Mouse (Mus musculus) heart, adult 18-20 months (tissue): ENCODE results near the gene Gm10974. TPM values are rescaled to one million over a fixed set of nuclear protein-coding genes. Genes with fewer than 3 reads are reported as not detected.

Source experiments
- DNase-seq, 2 experiments: peaks; one replicate each; pipeline ENCODE4 v3.0.0; 2021 to 2022; ENCODE audit warnings: mixed read lengths in 1 of 2
- microRNA-seq, 2 experiments: library from miRNA; unstranded; fragments of <30 nt; microRNA quantifications; one replicate each; pipeline ENCODE4 v1.2.0; 2022
- total RNA-seq, 2 experiments: library from RNA; stranded (reverse); gene quantifications; 2 replicates each; pipeline ENCODE4 v1.2.3; 2021

Gm10974 gene
- total RNA-seq, 2 experiments from 2014 or later, result not detected

DNA sequence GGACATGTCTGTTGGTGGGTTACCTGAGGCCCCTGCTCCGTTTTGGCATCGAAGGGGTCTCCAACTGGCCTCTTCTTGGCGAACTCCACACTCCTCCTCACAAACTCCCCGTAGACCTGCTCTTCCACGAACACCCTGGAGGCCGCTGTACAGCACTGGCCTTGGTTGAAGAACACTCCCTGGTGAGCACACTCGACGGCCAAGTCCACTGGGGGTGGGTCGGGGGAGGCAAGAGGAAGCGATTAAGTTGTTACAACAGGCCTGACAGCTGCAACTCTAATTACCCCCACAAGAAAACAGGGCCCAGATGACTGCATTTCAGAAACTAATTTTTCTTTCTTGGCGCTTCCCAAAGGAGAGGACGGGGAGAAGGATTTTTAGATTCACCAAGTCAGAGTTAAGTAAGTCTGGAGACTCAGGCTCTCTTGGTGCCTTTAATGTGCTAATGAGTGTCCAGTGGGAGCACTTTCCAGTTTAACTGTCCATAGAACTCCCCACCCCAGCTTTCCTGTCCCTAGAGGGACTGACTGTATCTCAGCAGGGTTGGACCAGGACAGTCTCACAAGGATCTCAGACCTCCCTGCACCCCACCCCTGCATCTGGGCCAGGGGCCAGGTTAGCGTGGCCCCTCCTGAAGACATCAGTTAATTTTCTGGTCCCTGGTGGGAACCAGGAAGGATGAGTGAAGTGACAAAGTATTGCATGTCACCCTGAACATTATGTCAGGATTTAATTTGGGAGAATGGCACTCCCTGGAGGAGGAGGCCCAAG is 40.4 kb downstream of the Gm10974 start:
- peak; percentile 36 to 57 for DNase-seq

DNA sequence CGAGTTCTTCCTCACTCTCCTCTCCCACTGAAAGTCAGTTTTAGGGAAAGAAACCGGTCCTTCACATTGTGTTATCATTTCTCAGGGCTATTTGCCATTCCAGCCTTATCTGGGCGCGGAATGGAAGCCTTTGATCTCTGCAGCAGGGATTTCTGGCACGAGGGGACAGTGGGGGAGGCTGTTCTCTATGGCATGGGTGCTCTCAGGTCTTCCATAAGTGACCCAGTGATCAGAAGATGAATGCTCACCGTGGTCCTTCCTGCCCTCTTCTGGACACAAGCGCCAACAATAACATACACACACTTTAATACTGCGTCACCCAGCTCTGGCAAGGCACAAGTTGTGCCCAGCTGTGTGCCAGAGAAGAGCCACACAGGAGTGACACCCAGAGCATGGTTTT is 41.3 kb downstream of the Gm10974 start:
- no peak for DNase-seq

DNA sequence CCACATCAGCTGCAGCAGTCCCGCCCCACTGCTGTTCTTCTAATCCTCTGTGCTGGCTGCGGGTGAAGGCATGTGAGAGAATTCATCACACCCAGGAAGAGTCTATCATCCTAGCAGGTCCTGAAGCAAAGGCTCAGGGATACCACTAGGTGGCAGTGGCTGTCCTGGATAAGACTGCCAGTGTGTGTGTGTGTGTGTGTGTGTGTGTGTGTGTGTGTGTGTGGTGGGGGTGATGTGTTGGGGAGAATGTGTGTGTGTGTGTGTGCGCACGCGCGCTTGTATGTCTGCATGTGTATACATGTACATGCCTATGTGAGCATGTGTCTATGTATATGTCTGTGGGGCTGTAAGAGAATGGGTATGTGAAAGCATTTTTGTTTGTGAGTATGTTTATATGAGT is 43.7 kb downstream of the Gm10974 start:
- peak in 1 of 2 experiments; percentile 51 for DNase-seq

DNA sequence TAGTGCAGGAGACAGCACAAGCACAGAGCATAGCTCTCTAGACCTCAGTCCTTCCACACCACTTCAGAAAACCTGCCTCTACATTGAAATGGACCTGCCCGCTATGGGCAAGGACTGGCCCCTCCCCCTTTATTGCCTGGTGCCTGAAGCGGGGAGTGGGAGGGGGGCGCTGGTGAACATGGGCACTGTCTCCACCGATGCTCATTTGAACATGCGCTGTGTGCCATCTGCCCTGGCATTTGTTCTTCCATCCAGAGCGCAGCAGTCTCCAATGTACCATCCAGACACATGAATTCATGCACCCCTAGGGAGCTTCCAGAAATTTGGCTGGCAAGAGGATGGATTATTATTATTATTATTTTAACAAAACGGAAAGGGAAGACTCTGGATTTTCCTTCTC is 47.4 kb downstream of the Gm10974 start:
- DNase-seq, result no peak

DNA sequence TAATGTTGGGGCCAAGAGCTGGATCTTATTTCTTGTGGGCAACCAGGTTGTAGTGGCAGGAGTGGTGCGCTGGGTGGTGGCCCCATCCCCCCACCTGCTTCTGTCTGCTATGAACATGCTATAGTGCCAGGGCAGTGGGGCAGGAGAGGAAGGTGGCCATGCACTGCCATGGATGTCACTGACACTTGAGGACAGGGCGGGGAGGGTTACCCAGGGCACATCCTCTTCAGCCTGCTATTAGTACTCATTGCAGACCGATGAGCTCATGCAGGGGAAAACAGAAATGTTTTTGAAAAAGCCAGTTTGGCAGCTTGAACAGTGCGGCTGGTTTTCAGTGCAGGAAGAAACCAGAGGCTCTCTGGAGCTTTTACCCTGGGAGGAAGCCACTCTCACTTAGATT is 51.1 kb downstream of the Gm10974 start:
- DNase-seq, result peak in 1 of 2 experiments; percentile 19

DNA sequence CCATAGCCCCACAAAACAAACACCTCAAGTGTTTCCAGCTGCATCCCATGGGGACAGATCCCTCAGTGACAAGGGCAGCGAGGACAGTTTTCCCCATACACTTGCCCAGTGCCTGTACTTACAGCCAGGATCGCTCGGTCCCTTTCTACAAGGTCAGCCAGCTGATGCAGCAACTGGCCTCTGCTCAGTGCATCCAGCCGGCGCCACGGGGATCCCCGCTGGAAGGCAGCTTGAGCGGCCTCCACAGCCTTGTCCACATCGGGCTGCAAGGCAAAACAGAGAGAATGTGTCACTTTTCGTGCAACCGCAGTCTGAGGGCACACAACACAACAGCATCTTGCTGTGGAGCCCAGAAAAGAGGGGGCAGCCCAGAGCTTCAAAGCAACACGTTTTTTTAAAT is 53.3 kb downstream of the Gm10974 start:
- no peak for DNase-seq

DNA sequence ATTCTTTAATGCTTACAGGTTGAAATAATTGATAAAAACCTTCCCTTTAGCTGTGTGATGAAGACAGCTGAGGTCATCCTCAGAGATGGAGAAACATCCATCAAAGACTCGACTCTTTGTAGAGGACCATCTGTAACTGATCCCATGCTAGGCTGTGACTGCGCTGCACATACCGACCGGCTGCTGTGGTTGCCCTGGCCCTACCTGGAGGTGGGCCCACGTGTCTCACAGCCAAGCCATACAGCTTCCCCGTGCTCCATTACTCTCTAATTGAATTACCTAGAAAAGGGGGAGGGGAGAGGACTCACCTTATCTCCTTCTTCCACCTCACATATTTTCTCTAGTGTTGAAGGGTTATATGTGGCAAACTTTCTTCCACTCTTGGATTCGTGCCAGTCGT is 56.2 kb downstream of the Gm10974 start:
- no peak for DNase-seq

DNA sequence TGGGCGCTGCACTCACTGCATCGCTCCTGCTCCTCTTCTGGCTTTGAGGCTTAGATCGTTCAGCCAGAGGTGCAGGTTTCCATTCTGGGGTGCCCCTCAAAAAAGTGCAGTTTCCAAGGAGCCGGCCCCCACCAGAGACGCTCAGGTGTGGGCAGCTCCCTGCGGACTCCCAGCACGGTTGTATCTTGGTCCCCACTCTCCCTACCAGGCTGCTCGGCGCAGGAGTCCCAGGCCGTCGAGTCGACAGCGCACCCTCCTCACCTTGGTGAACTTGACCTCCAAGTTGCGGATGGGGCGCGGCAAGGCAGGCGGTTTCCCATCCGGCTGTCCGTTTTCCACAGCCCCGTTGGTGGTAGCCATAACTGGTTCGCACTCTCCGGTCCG is 61.3 kb downstream of the Gm10974 start:
- no peak for DNase-seq

DNA sequence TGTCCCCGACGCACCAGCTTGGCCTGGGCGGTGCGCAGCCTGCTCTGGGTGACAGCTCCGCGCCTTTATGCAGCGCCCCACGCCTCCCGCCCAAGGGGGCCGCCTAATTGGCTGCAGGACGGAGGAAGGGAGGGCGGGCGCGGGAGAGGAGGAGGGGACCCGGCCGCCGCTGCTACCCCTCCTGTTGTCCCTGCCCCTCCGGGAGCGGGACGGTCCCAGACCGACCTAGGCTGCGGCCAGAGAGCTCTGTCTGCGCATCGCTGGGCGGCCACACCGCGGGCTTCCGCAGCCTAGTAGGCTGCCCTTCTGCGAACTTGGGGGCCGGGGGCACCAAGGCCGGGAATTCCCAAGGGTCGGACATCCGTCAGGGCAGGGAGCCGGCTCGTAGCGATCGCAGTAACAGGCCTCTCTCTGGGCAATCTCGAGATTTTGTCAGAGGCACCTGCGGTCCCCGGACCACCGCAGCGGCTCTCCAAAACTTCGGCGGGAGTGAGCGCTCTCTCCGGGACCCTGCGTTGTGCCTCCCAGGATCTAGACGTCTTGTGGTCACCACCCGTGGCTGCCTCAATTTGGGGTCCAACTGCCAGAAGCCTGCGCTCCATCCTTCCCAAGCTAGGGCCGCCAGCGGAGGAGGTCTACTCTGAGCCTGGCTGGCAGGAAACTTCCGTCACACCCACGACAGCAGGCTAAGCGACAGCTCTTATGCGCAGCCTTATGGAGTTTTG is 61.9 kb downstream of the Gm10974 start, which contains the start of gene Aldh1a3:
Aldh1a3 (minus strand) TSS at position 81 of the 725 bp plus-strand sequence.
- DNase-seq, result peak; percentile 40 to 60

DNA sequence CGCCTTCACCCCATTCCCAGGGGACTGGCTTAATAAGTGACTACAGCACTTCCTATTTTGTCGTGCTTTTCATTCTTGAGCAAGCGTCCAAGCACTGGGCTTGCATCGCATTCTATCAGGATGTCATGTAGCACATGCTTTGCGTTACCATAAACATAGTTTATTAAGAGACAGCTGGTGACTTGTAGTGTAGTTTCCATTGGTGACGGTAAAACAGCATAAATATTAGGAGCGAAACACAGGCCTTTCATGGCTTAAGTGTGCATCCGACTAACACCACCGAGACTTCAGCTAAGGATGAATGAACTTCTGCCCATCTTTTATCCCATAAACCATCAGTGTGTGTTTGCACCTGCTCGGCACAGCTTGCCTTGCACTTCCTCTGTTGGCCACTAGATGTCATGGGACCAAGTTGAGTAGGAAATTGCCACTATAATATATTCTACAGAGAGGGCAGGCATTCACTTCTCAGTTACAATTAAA is 68.8 kb downstream of the Gm10974 start:
- DNase-seq, result peak; percentile 47 to 86

Small RNAs within 50 kb of the gene (microRNA-seq; reads per million reads assigned to microRNA genes)
- 0 reads per million in 2 experiments for gene Mir7057

Other genes starting within 250 kb of the Gm10974 start
- gene Lrrk1, start 22.4 kb downstream of the Gm10974 start, total RNA-seq, result 10 to 100 TPM in 1 of 2 experiments, 1 to 10 TPM in 1; 9.6 to 10.1 TPM
- 1 to 10 TPM in 1 of 2 experiments, under 1 TPM in 1; 0.84 to 1.1 TPM for gene Aldh1a3, start 61.6 kb downstream of the Gm10974 start, total RNA-seq